Mouse (Mus musculus): ENCODE results near the gene Nrg4. TPM values are rescaled to one million over a fixed set of nuclear protein-coding genes. Genes with fewer than 3 reads are reported as not detected.
A peak's percentile ranks its signal among the peaks of the same experiment; 100 is the strongest.

Nrg4 gene
- polyA plus RNA-seq, 1 experiment, result 0.19 TPM

DNA sequence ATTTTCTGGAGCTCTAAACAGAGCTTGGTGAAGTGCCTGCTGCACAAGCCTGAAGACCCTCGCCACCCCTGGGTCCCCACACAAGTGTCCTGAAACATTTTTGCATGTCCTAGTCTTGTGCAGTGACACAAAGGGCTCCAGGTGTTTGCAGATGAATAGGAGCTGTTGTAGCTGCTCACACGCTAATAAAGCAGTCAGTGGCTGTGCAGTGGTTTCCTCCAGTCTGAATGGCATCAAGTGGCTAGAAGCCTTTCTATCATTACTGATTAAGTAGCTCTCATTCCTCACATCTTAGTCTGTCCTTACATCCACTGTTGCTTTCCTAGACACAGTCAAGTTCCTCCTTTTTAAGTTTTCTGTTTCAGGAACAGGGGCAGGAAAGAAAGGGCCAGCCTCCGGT, 111.0 kb downstream of the Nrg4 start:
- Histone ChIP-seq H3ac (ENCODE audit: control insufficient read depth, insufficient read length) (no peak overlapping the region), H3K79me2 (ENCODE audit: control insufficient read depth, insufficient read depth) (peaks cover 7% of the 10 kb centered on the region), H3K4me3 (no peak overlapping the region), H3K4me2 (ENCODE audit: low read depth) (no peak overlapping the region), H3K36me3 (ENCODE audit: control insufficient read depth, insufficient read depth) (peaks cover 38% of the 10 kb centered on the region), H3K27me3 (ENCODE audit: control insufficient read depth, insufficient read depth, insufficient read length) (no peaks in the 10 kb centered on the region)
- TF ChIP-seq TCF3 (IDR thresholded peaks at IDR 0.05; ENCODE audit: insufficient read length, low read depth) (no peak), MYOD1 (IDR thresholded peaks at IDR 0.05; ENCODE audit: control insufficient read depth in 1 of 3, insufficient read length in 2 of 3, low read depth in 2 of 3) (no peak), USF1 (IDR thresholded peaks at IDR 0.05; ENCODE audit: low read depth) (no peak)

DNA sequence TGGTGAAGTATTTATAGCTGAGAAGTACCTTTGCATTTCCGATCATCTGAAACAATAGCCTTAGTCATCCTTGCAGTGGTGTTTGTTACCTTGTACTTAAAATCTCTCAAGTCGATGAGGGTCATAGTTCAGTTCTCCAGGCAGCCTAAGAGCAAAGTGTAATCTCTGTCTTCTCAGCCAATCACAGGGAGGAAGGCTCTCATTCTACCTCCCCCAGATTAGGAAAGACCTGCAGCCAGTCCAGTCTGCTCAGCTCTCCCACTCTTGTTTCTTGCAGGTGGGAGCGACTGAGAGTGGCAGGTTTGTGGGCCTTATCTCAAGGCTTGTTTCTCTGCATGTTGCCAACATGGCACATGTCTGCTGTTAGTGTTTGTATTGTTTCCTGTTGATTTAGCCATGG, 111.6 kb downstream of the Nrg4 start:
- H3K27me3 ChIP-seq (ENCODE audit: control insufficient read depth, insufficient read depth, insufficient read length), result no peaks in the 10 kb centered on the region
- no peak overlapping the region for H3K4me3 ChIP-seq
- H3K79me2 ChIP-seq (ENCODE audit: control insufficient read depth, insufficient read depth), result peaks cover 11% of the 10 kb centered on the region
- H3K4me2 ChIP-seq (ENCODE audit: low read depth), result no peak overlapping the region
- TF ChIP-seq SRF (IDR thresholded peaks at IDR 0.05; ENCODE audit: control insufficient read depth, insufficient read length, low read depth) (no peak), E2F4 (IDR thresholded peaks at IDR 0.05; ENCODE audit: insufficient read depth) (no peak), USF1 (IDR thresholded peaks at IDR 0.05; ENCODE audit: low read depth) (no peak), MYOD1 (IDR thresholded peaks at IDR 0.05; ENCODE audit: control insufficient read depth in 1 of 3, insufficient read length in 2 of 3, low read depth in 2 of 3) (no peak), MYOG (IDR thresholded peaks at IDR 0.05; ENCODE audit: control insufficient read depth in 1 of 3, insufficient read depth in 1 of 3, insufficient read length in 2 of 3, low read depth in 2 of 3) (no peak), MAX (IDR thresholded peaks at IDR 0.05; ENCODE audit: low read depth) (no peak), TCF12 (IDR thresholded peaks at IDR 0.05; ENCODE audit: insufficient read depth, poor library complexity, severe bottlenecking) (no peak), TCF3 (IDR thresholded peaks at IDR 0.05; ENCODE audit: insufficient read length, low read depth) (no peak), POLR2AphosphoS2 (IDR thresholded peaks at IDR 0.05; ENCODE audit: insufficient read length, low read depth) (no peak), POLR2A (IDR thresholded peaks at IDR 0.05; ENCODE audit: insufficient read length, low read depth) (no peak), REST (IDR thresholded peaks at IDR 0.05; ENCODE audit: insufficient read depth, insufficient read length) (no peak), CEBPB (IDR thresholded peaks at IDR 0.05; ENCODE audit: insufficient read depth, poor library complexity, severe bottlenecking) (no peak)
- peaks cover 35% of the 10 kb centered on the region for H3K36me3 ChIP-seq (ENCODE audit: control insufficient read depth, insufficient read depth)
- H3ac ChIP-seq (ENCODE audit: control insufficient read depth, insufficient read length), result no peak overlapping the region

DNA sequence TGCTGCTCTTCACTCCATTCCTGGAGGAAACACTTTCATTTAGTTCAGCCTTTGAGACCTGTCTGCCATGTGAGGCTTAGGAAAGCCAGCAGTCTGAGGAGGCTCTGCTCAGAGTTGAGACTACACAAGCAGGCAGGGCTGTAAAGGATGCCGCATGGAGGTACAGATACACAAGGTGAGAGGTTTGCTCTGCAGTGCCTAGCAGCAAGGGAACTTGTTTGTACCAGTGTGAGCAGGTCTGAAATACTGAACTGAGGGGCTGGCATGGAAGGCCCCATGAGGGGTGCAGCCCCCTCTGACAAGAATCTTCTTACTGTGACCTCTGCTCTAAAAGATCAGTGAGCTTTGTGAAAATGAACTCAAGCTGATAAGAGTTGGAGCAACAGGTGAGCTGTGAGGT, 113.2 kb downstream of the Nrg4 start:
- H3ac ChIP-seq (ENCODE audit: control insufficient read depth, insufficient read length), result no peak overlapping the region
- no peaks in the 10 kb centered on the region for H3K27me3 ChIP-seq (ENCODE audit: control insufficient read depth, insufficient read depth, insufficient read length)
- H3K4me2 ChIP-seq (ENCODE audit: low read depth), result no peak overlapping the region
- no peak overlapping the region for H3K4me3 ChIP-seq
- TF ChIP-seq MYOG (IDR thresholded peaks at IDR 0.05; ENCODE audit: control insufficient read depth in 1 of 3, insufficient read depth in 1 of 3, insufficient read length in 2 of 3, low read depth in 2 of 3) (no peak), TCF3 (IDR thresholded peaks at IDR 0.05; ENCODE audit: insufficient read length, low read depth) (no peak), TCF12 (IDR thresholded peaks at IDR 0.05; ENCODE audit: insufficient read depth, poor library complexity, severe bottlenecking) (no peak), POLR2A (IDR thresholded peaks at IDR 0.05; ENCODE audit: insufficient read length, low read depth) (no peak), POLR2AphosphoS2 (IDR thresholded peaks at IDR 0.05; ENCODE audit: insufficient read length, low read depth) (no peak), MAX (IDR thresholded peaks at IDR 0.05; ENCODE audit: low read depth) (no peak), E2F4 (IDR thresholded peaks at IDR 0.05; ENCODE audit: insufficient read depth) (no peak), SRF (IDR thresholded peaks at IDR 0.05; ENCODE audit: control insufficient read depth, insufficient read length, low read depth) (no peak), MYOD1 (IDR thresholded peaks at IDR 0.05; ENCODE audit: control insufficient read depth in 1 of 3, insufficient read length in 2 of 3, low read depth in 2 of 3) (no peak), USF1 (IDR thresholded peaks at IDR 0.05; ENCODE audit: low read depth) (no peak), CEBPB (IDR thresholded peaks at IDR 0.05; ENCODE audit: insufficient read depth, poor library complexity, severe bottlenecking) (no peak), REST (IDR thresholded peaks at IDR 0.05; ENCODE audit: insufficient read depth, insufficient read length) (no peak)
- peaks cover 25% of the 10 kb centered on the region for H3K36me3 ChIP-seq (ENCODE audit: control insufficient read depth, insufficient read depth)
- peaks cover 22% of the 10 kb centered on the region for H3K79me2 ChIP-seq (ENCODE audit: control insufficient read depth, insufficient read depth)

DNA sequence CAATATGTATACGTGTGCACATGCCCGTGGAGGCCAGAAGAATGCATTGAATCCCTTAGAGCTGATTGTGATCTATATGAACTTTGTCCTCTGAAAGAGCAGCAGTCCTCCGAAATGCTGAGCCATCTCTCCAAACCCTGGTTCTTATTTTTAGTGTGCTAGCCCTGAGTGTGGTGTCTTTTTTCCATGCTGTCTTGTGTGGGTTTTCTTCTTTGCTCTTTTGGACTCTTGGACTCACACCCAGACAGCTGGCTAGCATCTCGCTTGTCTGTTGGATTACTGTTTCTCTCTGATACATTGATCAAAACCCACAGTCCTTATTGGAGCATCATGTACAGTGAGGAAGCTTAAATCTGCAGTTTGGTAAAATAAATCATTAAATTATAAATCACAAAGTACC, 115.0 kb downstream of the Nrg4 start:
- no peaks in the 10 kb centered on the region for H3K27me3 ChIP-seq (ENCODE audit: control insufficient read depth, insufficient read depth, insufficient read length)
- TF ChIP-seq TCF12 (IDR thresholded peaks at IDR 0.05; ENCODE audit: insufficient read depth, poor library complexity, severe bottlenecking), result no peak
- TF ChIP-seq MYOD1 (IDR thresholded peaks at IDR 0.05; ENCODE audit: control insufficient read depth in 1 of 3, insufficient read length in 2 of 3, low read depth in 2 of 3), result no peak
- no peak for TF ChIP-seq E2F4 (IDR thresholded peaks at IDR 0.05; ENCODE audit: insufficient read depth)
- no peak for TF ChIP-seq POLR2A (IDR thresholded peaks at IDR 0.05; ENCODE audit: insufficient read length, low read depth)
- TF ChIP-seq USF1 (IDR thresholded peaks at IDR 0.05; ENCODE audit: low read depth), result no peak
- H3ac ChIP-seq (ENCODE audit: control insufficient read depth, insufficient read length), result no peak overlapping the region
- H3K36me3 ChIP-seq (ENCODE audit: control insufficient read depth, insufficient read depth), result peaks cover 16% of the 10 kb centered on the region
- H3K4me3 ChIP-seq, result no peak overlapping the region
- no peak overlapping the region for H3K4me2 ChIP-seq (ENCODE audit: low read depth)
- peaks cover 22% of the 10 kb centered on the region for H3K79me2 ChIP-seq (ENCODE audit: control insufficient read depth, insufficient read depth)

GRCm38 (mm10) chr9:55208790-55209481, 117.7 kb downstream of the Nrg4 start, which contains the start of gene Fbxo22:
Gene Fbxo22, plus strand, starts transcription at chr9:55208925.
- Histone ChIP-seq H3K79me2 (ENCODE audit: control insufficient read depth, insufficient read depth) (peaks cover 22% of the 10 kb centered on the region), H3K36me3 (ENCODE audit: control insufficient read depth, insufficient read depth) (peaks cover 4% of the 10 kb centered on the region), H3ac (ENCODE audit: control insufficient read depth, insufficient read length) (peak within 1 kb of the TSS; percentile 46), H3K4me3 (peak within 1 kb of the TSS; percentile 61), H3K27me3 (ENCODE audit: control insufficient read depth, insufficient read depth, insufficient read length) (no peaks in the 10 kb centered on the region), H3K4me2 (ENCODE audit: low read depth) (peak within 1 kb of the TSS; percentile 97)
- TF ChIP-seq POLR2AphosphoS2 (IDR thresholded peaks at IDR 0.05; ENCODE audit: insufficient read length, low read depth) (peak; percentile 98), MYOG (IDR thresholded peaks at IDR 0.05; ENCODE audit: control insufficient read depth in 1 of 3, insufficient read depth in 1 of 3, insufficient read length in 2 of 3, low read depth in 2 of 3) (peak in 1 of 3 experiments; percentile 31), E2F4 (IDR thresholded peaks at IDR 0.05; ENCODE audit: insufficient read depth) (no peak), MYOD1 (IDR thresholded peaks at IDR 0.05; ENCODE audit: control insufficient read depth in 1 of 3, insufficient read length in 2 of 3, low read depth in 2 of 3) (peak in 1 of 3 experiments; percentile 20), MAX (IDR thresholded peaks at IDR 0.05; ENCODE audit: low read depth) (no peak), USF1 (IDR thresholded peaks at IDR 0.05; ENCODE audit: low read depth) (no peak), POLR2A (IDR thresholded peaks at IDR 0.05; ENCODE audit: insufficient read length, low read depth) (peak; percentile 94), TCF12 (IDR thresholded peaks at IDR 0.05; ENCODE audit: insufficient read depth, poor library complexity, severe bottlenecking) (no peak)
